Mouse (Mus musculus) lung, adult 2 months (tissue): ENCODE data around the gene Scn4a.

Source experiments
- CTCF ChIP-seq: fragments of 200-500 bp; IDR thresholded peaks from 2 replicates; pipeline ENCODE4 v1.5.1; 2011; ENCODE audit warnings: mild to moderate bottlenecking, low read length, control low read depth; ENCODE audit not compliant: insufficient read depth
- POLR2A ChIP-seq: fragments of 200-500 bp; IDR thresholded peaks from 2 replicates; pipeline ENCODE4 v1.6.1; 2011; ENCODE audit warnings: low read depth, mild to moderate bottlenecking, control low read depth, low read length, borderline replicate concordance; ENCODE audit errors: extremely low read depth

DNA sequence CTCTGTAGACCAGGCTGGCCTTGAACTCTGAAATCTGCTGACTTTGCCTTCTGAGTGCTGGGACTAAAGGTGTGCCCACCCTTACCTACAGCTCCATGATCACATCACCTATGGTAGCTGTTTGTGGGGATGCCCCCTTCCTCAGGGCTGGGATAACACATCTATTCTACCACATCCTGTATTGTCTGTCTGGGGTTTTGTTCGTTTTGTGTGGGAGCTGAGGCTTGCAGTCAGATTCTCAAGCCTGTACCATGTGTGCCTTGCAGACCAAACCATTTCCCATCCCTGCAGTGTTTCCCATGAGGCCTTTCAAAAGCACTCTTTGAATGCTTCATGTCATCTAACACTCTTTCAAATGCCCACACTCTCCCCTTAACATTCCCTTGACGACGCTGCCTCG lies 1.1 kb downstream of the Scn4a start:
- no peak for TF ChIP-seq CTCF
- no peak for TF ChIP-seq POLR2A
